Mouse (Mus musculus) 416B (cell line): ENCODE data around the gene Nps.
"Not testable (repeated sequence)": the region's sequence is repeated elsewhere in the genome, so short reads cannot be mapped to it uniquely, and the experiment has no call there.

Experiments used
- DNase-seq: peaks from one replicate; pipeline ENCODE4 v3.0.0; 2011; ENCODE audit warnings: low read depth

The Nps gene

GRCm38 (mm10) chr7:135258053-135258753, at the start of gene Nps:
TSS of gene Nps (plus strand) at chr7:135258703.
- DNase-seq, result not testable (repeated sequence)

GRCm38 (mm10) chr7:135208947-135209567, 49.4 kb upstream of the Nps start:
- no peak for DNase-seq

GRCm38 (mm10) chr7:135210296-135210695, 48.2 kb upstream of the Nps start:
- no peak for DNase-seq

- no peak for DNase-seq
Measured at GRCm38 (mm10) chr7:135210831-135211230, 47.7 kb upstream of the Nps start.

GRCm38 (mm10) chr7:135212505-135212904, 46.0 kb upstream of the Nps start:
- DNase-seq, result no peak

GRCm38 (mm10) chr7:135221475-135221874, 37.0 kb upstream of the Nps start:
- no peak for DNase-seq

GRCm38 (mm10) chr7:135226021-135226420, 32.5 kb upstream of the Nps start:
- DNase-seq, result no peak

GRCm38 (mm10) chr7:135237152-135237551, 21.4 kb upstream of the Nps start:
- DNase-seq, result no peak

- DNase-seq, result no peak
Measured at GRCm38 (mm10) chr7:135239441-135239840, 19.1 kb upstream of the Nps start.

- DNase-seq, result no peak
Measured at GRCm38 (mm10) chr7:135240006-135240405, 18.5 kb upstream of the Nps start.

- no peak for DNase-seq
Measured at GRCm38 (mm10) chr7:135240636-135241035, 17.9 kb upstream of the Nps start.

- DNase-seq, result no peak
Measured at GRCm38 (mm10) chr7:135244171-135244880, 14.2 kb upstream of the Nps start.

- no peak for DNase-seq
Measured at GRCm38 (mm10) chr7:135246386-135246785, 12.1 kb upstream of the Nps start.

- no peak for DNase-seq
Measured at GRCm38 (mm10) chr7:135253249-135253648, 5.3 kb upstream of the Nps start.

- no peak for DNase-seq
Measured at GRCm38 (mm10) chr7:135254423-135254822, 4.1 kb upstream of the Nps start.

- DNase-seq, result no peak
Measured at GRCm38 (mm10) chr7:135271011-135271410, 12.5 kb downstream of the Nps start.

GRCm38 (mm10) chr7:135283212-135283611, 24.7 kb downstream of the Nps start:
- DNase-seq, result no peak

- DNase-seq, result no peak
Measured at GRCm38 (mm10) chr7:135289976-135290375, 31.5 kb downstream of the Nps start.

- no peak for DNase-seq
Measured at GRCm38 (mm10) chr7:135291646-135292236, 33.2 kb downstream of the Nps start.

GRCm38 (mm10) chr7:135294498-135294897, 36.0 kb downstream of the Nps start:
- DNase-seq, result peak; percentile 14

GRCm38 (mm10) chr7:135304496-135304895, 46.0 kb downstream of the Nps start:
- DNase-seq, result no peak
